Mouse (Mus musculus) cerebellum, adult 9-10 months (tissue): ENCODE data around the gene Slc39a11.

Source experiments
- DNase-seq: peaks from one replicate; pipeline ENCODE4 v3.0.0; 2022

The Slc39a11 gene

GRCm38 (mm10) chr11:113442036-113442435 lies 207.8 kb downstream of the Slc39a11 start:
- no peak for DNase-seq

- DNase-seq: no peak
Measured at GRCm38 (mm10) chr11:113439328-113440030, 210.4 kb downstream of the Slc39a11 start.

GRCm38 (mm10) chr11:113438915-113439314 lies 211.0 kb downstream of the Slc39a11 start:
- no peak for DNase-seq

- DNase-seq: no peak
Measured at GRCm38 (mm10) chr11:113437357-113437756, 212.5 kb downstream of the Slc39a11 start.

- no peak for DNase-seq
Measured at GRCm38 (mm10) chr11:113436299-113436698, 213.6 kb downstream of the Slc39a11 start.

- no peak for DNase-seq
Measured at GRCm38 (mm10) chr11:113435696-113436095, 214.2 kb downstream of the Slc39a11 start.

- DNase-seq: no peak
Measured at GRCm38 (mm10) chr11:113431161-113431560, 218.7 kb downstream of the Slc39a11 start.

- no peak for DNase-seq
Measured at GRCm38 (mm10) chr11:113425882-113426281, 224.0 kb downstream of the Slc39a11 start.

GRCm38 (mm10) chr11:113425454-113425853 lies 224.4 kb downstream of the Slc39a11 start:
- DNase-seq: no peak

GRCm38 (mm10) chr11:113424765-113425164 lies 225.1 kb downstream of the Slc39a11 start:
- DNase-seq: no peak

- DNase-seq: no peak
Measured at GRCm38 (mm10) chr11:113422598-113422997, 227.3 kb downstream of the Slc39a11 start.

GRCm38 (mm10) chr11:113418921-113419655 lies 230.8 kb downstream of the Slc39a11 start:
- DNase-seq: no peak

- no peak for DNase-seq
Measured at GRCm38 (mm10) chr11:113417948-113418347, 231.9 kb downstream of the Slc39a11 start.

- no peak for DNase-seq
Measured at GRCm38 (mm10) chr11:113412545-113412944, 237.3 kb downstream of the Slc39a11 start.

GRCm38 (mm10) chr11:113411798-113412197 lies 238.1 kb downstream of the Slc39a11 start:
- DNase-seq: no peak

- no peak for DNase-seq
Measured at GRCm38 (mm10) chr11:113409121-113409520, 240.8 kb downstream of the Slc39a11 start.

- DNase-seq: no peak
Measured at GRCm38 (mm10) chr11:113407474-113407873, 242.4 kb downstream of the Slc39a11 start.

- DNase-seq: no peak
Measured at GRCm38 (mm10) chr11:113400868-113401267, 249.0 kb downstream of the Slc39a11 start.

- DNase-seq: no peak
Measured at GRCm38 (mm10) chr11:113399601-113400000, 250.3 kb downstream of the Slc39a11 start.

GRCm38 (mm10) chr11:113397394-113397793 lies 252.5 kb downstream of the Slc39a11 start:
- DNase-seq: no peak

GRCm38 (mm10) chr11:113393366-113394150 lies 256.3 kb downstream of the Slc39a11 start:
- no peak for DNase-seq

GRCm38 (mm10) chr11:113391664-113392063 lies 258.2 kb downstream of the Slc39a11 start:
- DNase-seq: no peak

GRCm38 (mm10) chr11:113389637-113390036 lies 260.2 kb downstream of the Slc39a11 start:
- peak; percentile 2 for DNase-seq
